Mouse (Mus musculus) A20 (cell line): Measurements from ENCODE around the gene Prrxl1.
A peak's percentile ranks its signal among the peaks of the same experiment; 100 is the strongest.

Source experiments
- DNase-seq: peaks from one replicate; pipeline ENCODE4 v3.0.0-alpha.2; 2011; ENCODE audit warnings: low read depth, low spot score

Gene Prrxl1

DNA sequence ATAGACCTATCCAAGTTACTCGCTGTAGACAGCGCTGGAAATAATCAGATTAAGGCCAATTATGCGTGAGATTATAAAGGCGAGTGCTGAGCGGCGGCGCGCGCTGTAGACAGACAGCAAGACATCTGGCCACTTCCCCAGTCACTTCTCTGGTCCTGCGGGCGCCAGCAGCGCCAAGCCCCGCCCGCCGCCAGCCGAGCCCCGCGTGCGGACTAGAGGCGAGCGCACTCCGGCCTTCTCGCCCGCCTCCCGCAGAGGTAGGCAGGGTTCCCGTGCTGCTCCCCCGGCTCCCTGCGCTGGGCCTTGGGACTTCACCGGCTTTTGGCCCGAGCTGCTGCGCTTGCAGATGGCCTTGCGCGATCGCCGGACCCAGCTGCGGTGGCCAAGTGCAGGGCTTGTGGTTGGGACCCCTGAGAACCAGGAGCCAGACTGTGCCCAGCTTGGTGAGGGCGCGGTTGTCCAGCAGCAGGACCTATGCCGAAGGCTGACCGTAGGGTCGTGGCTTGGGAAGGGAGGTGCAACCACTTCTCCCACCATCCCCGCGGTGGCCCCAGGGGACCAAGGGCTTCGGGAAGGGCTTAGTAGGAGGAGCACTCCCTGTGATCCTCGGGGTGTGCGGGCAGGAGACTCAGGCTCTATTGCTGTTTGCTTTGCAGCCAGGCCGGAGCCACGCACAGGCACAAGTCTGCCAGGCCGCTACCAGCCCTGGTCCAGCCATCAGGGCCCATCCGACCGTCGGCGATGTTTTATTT lies at the start of gene Prrxl1:
Gene Prrxl1 (plus strand): TSS at position 118 of the 752 bp plus-strand sequence.
- DNase-seq = no peak

DNA sequence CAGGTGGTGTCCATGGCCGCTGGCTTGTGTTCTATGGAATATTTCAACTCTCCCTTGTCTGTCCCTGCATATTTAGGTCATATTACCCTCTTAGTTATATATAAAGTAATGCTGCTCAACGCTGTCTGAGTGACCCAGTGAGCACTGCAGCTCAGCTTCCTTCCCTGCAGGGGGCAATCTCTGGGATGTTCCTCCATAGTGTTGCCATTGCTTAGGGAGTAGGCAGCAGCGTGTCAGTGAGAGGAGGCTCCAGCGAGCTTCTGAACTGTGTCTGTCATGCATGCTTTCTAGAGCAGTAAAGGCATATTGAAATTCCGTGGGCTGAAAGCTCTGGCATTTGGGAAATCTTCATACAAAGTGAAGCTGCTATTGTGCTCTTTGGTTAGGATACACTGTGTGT lies 47.4 kb upstream of the Prrxl1 start:
- no peak for DNase-seq

GRCm38 (mm10) chr14:32553198-32553903 lies 45.9 kb upstream of the Prrxl1 start:
- no peak for DNase-seq

GRCm38 (mm10) chr14:32554860-32555526 lies 44.2 kb upstream of the Prrxl1 start:
- no peak for DNase-seq

- DNase-seq = no peak
Measured at GRCm38 (mm10) chr14:32561428-32561827, 37.8 kb upstream of the Prrxl1 start.

GRCm38 (mm10) chr14:32563661-32564060 lies 35.5 kb upstream of the Prrxl1 start:
- DNase-seq = no peak

- DNase-seq = no peak
Measured at GRCm38 (mm10) chr14:32572519-32572918, 26.7 kb upstream of the Prrxl1 start.

DNA sequence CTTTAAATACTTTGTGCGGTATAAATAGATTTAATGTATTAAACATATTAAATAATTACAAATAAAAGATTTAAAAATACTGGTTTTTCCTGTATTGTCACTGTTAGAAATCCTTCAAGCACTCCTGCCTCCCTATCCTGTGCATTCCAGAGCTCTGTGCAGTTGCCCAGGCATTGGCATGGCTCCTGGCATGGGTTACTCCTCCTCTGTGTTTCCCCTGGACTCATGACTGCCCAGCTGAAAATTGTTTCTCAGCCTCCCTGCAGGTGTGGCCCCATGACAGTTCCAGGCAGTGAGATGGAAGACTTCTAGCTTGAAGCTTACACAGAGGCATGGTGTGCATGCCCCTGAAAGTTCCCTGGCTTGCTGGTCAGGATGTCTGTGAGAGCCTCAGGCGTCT lies 20.8 kb upstream of the Prrxl1 start:
- DNase-seq = no peak

DNA sequence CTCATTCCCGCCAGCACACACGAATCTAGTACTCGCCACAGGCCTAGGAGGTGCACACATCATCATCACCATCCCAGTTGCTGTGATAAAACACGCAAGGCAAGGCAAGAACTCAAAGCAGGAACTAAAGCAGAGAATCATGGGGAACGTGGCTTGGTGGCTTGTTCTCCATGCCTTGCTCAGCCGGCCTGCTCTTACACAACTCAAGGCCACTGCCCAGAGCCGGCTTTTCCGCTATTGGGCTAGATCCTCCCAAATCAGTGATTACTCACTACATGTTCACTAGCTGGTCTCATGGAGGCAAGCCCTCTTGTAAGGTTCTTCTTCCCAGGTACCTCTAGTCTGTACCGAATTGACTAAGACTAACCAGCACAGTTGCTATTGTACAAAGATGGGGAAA lies 15.5 kb upstream of the Prrxl1 start:
- no peak for DNase-seq

- DNase-seq = peak; percentile 72
Measured at GRCm38 (mm10) chr14:32587013-32587784, 12.0 kb upstream of the Prrxl1 start.

GRCm38 (mm10) chr14:32590377-32590776 lies 8.8 kb upstream of the Prrxl1 start:
- DNase-seq = no peak

- peak; percentile 6 for DNase-seq
Measured at GRCm38 (mm10) chr14:32597232-32598231, 1.7 kb upstream of the Prrxl1 start.

DNA sequence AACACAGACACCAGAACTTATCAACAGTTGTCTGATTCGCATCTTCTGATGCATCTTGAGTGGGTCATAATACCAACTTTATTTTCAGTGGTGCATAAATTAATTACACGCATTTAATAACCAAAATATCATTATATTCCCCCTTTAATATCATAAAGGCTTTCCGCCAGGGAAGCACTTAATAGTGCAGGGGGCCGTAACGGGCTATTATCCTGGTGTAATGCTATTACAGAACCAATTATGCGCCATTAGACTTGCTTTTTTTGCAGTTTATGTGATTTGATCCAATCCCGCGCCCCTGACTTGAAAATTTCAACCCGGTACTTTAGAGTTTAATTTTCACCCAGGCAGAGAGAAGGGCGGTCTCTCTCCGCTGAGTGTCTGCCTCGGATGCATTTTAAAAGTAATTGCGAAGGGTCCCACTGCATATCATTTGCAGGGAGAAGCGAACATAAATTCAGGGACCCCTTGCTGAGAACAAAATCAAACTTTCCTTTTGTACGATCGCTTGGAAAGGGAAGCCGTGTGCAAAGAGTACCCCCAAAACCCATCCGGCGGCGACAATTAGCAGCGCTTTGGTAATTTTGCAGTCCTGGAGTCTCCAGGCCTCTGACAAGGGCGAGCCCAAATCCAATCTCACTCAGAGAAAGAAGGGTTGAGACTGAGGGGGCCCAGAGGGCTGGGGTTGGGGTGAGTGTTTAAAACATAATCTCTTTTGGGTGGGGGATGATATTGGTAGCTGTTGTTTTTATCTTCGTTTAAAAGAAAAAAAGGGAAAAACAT lies 579 bp upstream of the Prrxl1 start:
- DNase-seq = no peak

DNA sequence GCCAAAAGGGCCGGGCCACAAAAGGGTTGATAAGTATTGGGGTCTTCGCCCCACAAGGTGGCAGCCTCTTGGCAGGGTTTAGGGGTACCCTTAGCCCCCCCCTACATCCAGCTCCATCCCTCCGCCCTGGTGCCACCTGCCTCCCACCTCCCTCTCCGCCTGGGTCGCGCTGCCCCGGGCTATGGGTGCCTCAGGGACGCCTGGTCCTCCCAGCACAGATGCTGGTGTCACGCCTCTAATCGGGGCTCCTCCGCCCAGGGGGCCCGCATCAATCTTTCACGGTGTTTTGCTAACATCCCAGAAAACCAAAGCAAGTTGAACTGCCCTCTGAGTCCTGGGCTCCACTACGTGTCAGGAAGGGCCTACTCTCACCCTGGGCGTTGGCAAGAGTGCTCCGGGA lies 903 bp downstream of the Prrxl1 start:
- DNase-seq = no peak

GRCm38 (mm10) chr14:32605508-32605907 lies 6.3 kb downstream of the Prrxl1 start:
- no peak for DNase-seq

- DNase-seq = no peak
Measured at GRCm38 (mm10) chr14:32606316-32606715, 7.1 kb downstream of the Prrxl1 start.

- peak; percentile 45 for DNase-seq
Measured at GRCm38 (mm10) chr14:32609392-32609791, 10.2 kb downstream of the Prrxl1 start.

- DNase-seq = no peak
Measured at GRCm38 (mm10) chr14:32617253-32617652, 18.0 kb downstream of the Prrxl1 start.

DNA sequence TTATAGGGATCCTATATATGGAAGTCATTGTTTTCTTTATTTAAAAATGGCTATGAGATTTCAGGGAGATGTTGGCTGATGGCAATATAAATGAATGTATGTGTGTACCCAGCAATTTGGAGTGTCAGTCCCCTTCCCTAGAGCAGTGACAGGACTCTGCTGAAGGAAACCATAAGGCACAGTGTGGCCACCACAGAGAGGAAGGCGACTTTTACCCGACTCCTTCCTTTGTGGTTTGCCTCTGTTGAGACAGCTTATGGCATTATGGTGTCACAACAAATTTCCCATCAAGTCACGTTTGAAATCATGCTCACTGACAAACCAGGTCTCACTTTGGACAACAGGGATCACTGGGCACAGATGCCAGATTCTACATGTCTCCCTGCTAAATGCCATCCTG lies 25.0 kb downstream of the Prrxl1 start:
- DNase-seq = no peak

GRCm38 (mm10) chr14:32624811-32625210 lies 25.6 kb downstream of the Prrxl1 start:
- DNase-seq = no peak
